Mouse (Mus musculus) regulatory T cell (primary cell): Measurements from ENCODE around the gene Cask.

ENCODE experiments used
- in situ Hi-C: fragments of 300-600 bp; cut with MboI, MseI; formaldehyde crosslinking; loops from one replicate; pipeline ENCODE4 v1.15.1; 2025; ENCODE audit warnings: high pct_unique_total_duplicates

Cask gene

GRCm38 (mm10) chrX:13720296-13720829 lies 130.8 kb downstream of the Cask start:
- in situ Hi-C loops: loop anchor here (25.0 kb wide), 1 partner anchor 1567 kb away; no protein-coding TSS in a partner anchor

- in situ Hi-C loops: loop anchor here (25.0 kb wide), 1 partner anchor 1569 kb away; no protein-coding TSS in a partner anchor
These were observed 132.9 kb downstream of the Cask start for GRCm38 (mm10) chrX:13718283-13718682.

- in situ Hi-C loops: loop anchor here (25.0 kb wide), 1 partner anchor 1570 kb away; no protein-coding TSS in a partner anchor
These were observed 134.2 kb downstream of the Cask start for GRCm38 (mm10) chrX:13716796-13717569.

- in situ Hi-C loops: loop anchor here (25.0 kb wide), 1 partner anchor 1577 kb away; no protein-coding TSS in a partner anchor
These were observed 141.0 kb downstream of the Cask start for GRCm38 (mm10) chrX:13710174-13710573.

- in situ Hi-C loops: loop anchor here (25.0 kb wide), 1 partner anchor 1582 kb away; no protein-coding TSS in a partner anchor
These were observed 146.1 kb downstream of the Cask start for GRCm38 (mm10) chrX:13705051-13705450.

GRCm38 (mm10) chrX:13700681-13701080 lies 150.5 kb downstream of the Cask start:
- in situ Hi-C loops: loop anchor here (25.0 kb wide), 1 partner anchor 1587 kb away; no protein-coding TSS in a partner anchor

- in situ Hi-C loops: no loop called here
These were observed 159.3 kb downstream of the Cask start for GRCm38 (mm10) chrX:13691865-13692264.

GRCm38 (mm10) chrX:13688356-13688755 lies 162.8 kb downstream of the Cask start:
- in situ Hi-C loops: no loop called here

- in situ Hi-C loops: no loop called here
These were observed 164.6 kb downstream of the Cask start for GRCm38 (mm10) chrX:13686589-13686988.

- in situ Hi-C loops: no loop called here
These were observed 169.4 kb downstream of the Cask start for GRCm38 (mm10) chrX:13681748-13682147.

GRCm38 (mm10) chrX:13673001-13673400 lies 178.2 kb downstream of the Cask start:
- in situ Hi-C loops: no loop called here

GRCm38 (mm10) chrX:13670342-13670741 lies 180.8 kb downstream of the Cask start:
- in situ Hi-C loops: no loop called here

- in situ Hi-C loops: no loop called here
These were observed 182.3 kb downstream of the Cask start for GRCm38 (mm10) chrX:13668867-13669266.

- in situ Hi-C loops: no loop called here
These were observed 190.1 kb downstream of the Cask start, which contains the start of gene Gpr82 for GRCm38 (mm10) chrX:13661063-13661462. Gene Gpr82 (plus strand): TSS chrX:13661363.

GRCm38 (mm10) chrX:13659201-13659890 lies 191.8 kb downstream of the Cask start:
- in situ Hi-C loops: loop anchor here (5.0 to 10.0 kb wide), 2 partner anchors 85 to 447 kb away; no protein-coding TSS in a partner anchor

- in situ Hi-C loops: loop anchor here (5.0 to 10.0 kb wide), 2 partner anchors 84 to 446 kb away; no protein-coding TSS in a partner anchor
These were observed 192.5 kb downstream of the Cask start for GRCm38 (mm10) chrX:13658616-13659140.

GRCm38 (mm10) chrX:13656721-13657120 lies 194.4 kb downstream of the Cask start:
- in situ Hi-C loops: loop anchor here (5.0 to 10.0 kb wide), 2 partner anchors 82 to 444 kb away; no protein-coding TSS in a partner anchor

GRCm38 (mm10) chrX:13655906-13656305 lies 195.3 kb downstream of the Cask start:
- in situ Hi-C loops: loop anchor here (5.0 to 10.0 kb wide), 2 partner anchors 81 to 444 kb away; no protein-coding TSS in a partner anchor

GRCm38 (mm10) chrX:13655005-13655421 lies 196.2 kb downstream of the Cask start:
- in situ Hi-C loops: loop anchor here (5.0 to 10.0 kb wide), 2 partner anchors 80 to 443 kb away; no protein-coding TSS in a partner anchor

- in situ Hi-C loops: loop anchor here (5.0 to 10.0 kb wide), 2 partner anchors 77 to 185 kb away; partner anchors contain the start of gene Nyx
These were observed 198.9 kb downstream of the Cask start for GRCm38 (mm10) chrX:13652291-13652690.

GRCm38 (mm10) chrX:13651889-13652288 lies 199.3 kb downstream of the Cask start:
- in situ Hi-C loops: loop anchor here (5.0 to 10.0 kb wide), 2 partner anchors 77 to 185 kb away; partner anchors contain the start of gene Nyx
